Mouse (Mus musculus): Measurements from ENCODE around the gene Tmem116. TPM values are rescaled to one million over a fixed set of nuclear protein-coding genes. Genes with fewer than 3 reads are reported as not detected.

Tmem116 gene
- total RNA-seq, 4 experiments from 2014 or later = 3.2 to 7.3 (median 4.5) TPM

GRCm38 (mm10) chr5:121541235-121541634 is 89.5 kb downstream of the Tmem116 start:
- no peak for DNase-seq

GRCm38 (mm10) chr5:121543370-121543769 is 91.7 kb downstream of the Tmem116 start:
- no peak for DNase-seq

- DNase-seq = no peak
These were observed 93.5 kb downstream of the Tmem116 start, which contains the start of the genes Adam1a and Gm42878 for GRCm38 (mm10) chr5:121544910-121545792. Adam1a (minus strand) TSS chr5:121545482. Gm42878 (minus strand) TSS chr5:121545482.

- DNase-seq = peak; percentile 93
These were observed 94.3 kb downstream of the Tmem116 start, which contains the start of gene Mapkapk5 for GRCm38 (mm10) chr5:121545793-121546529. Mapkapk5 (minus strand) TSS chr5:121545905.

GRCm38 (mm10) chr5:121546530-121546895 is 94.8 kb downstream of the Tmem116 start:
- no peak for DNase-seq

- no peak for DNase-seq
These were observed 95.4 kb downstream of the Tmem116 start for GRCm38 (mm10) chr5:121547084-121547483.

GRCm38 (mm10) chr5:121549196-121549595 is 97.5 kb downstream of the Tmem116 start:
- no peak for DNase-seq

GRCm38 (mm10) chr5:121562436-121562835 is 110.7 kb downstream of the Tmem116 start:
- DNase-seq = no peak

GRCm38 (mm10) chr5:121564468-121564895 is 112.8 kb downstream of the Tmem116 start:
- DNase-seq = peak; percentile 78

- no peak for DNase-seq
These were observed 114.5 kb downstream of the Tmem116 start for GRCm38 (mm10) chr5:121566035-121566681.

- no peak for DNase-seq
These were observed 118.3 kb downstream of the Tmem116 start for GRCm38 (mm10) chr5:121569881-121570420.

- no peak for DNase-seq
These were observed 119.1 kb downstream of the Tmem116 start for GRCm38 (mm10) chr5:121570787-121571186.

Other genes starting within 250 kb of the Tmem116 start
- gene Rpl6, start 247.4 kb upstream of the Tmem116 start, total RNA-seq (2022) = 1,000 to 10,000 TPM in 2 of 4 experiments, 100 to 1,000 TPM in 2; 908 to 1,162 (median 1,035) TPM
- gene Hectd4, start 231.7 kb upstream of the Tmem116 start, total RNA-seq (2022) = 10 to 100 TPM; 22.7 to 39.2 (median 29.1) TPM
- 10 to 100 TPM; 37.0 to 67.7 (median 52.0) TPM for gene Trafd1, start 66.3 kb upstream of the Tmem116 start, total RNA-seq (2022)
- 10 to 100 TPM; 33.4 to 40.0 (median 35.9) TPM for gene Naa25, start 54.0 kb upstream of the Tmem116 start, total RNA-seq (2022)
- gene Erp29, start 613 bp downstream of the Tmem116 start, total RNA-seq (2022) = 100 to 1,000 TPM; 105 to 121 (median 115) TPM
- under 1 TPM in 2 of 4 experiments, not detected in 2; 0.12 to 0.16 TPM for gene Adam1b, start 51.5 kb downstream of the Tmem116 start, total RNA-seq (2022)
- gene Adam1a, start 93.6 kb downstream of the Tmem116 start, total RNA-seq (2022) = 10 to 100 TPM in 2 of 4 experiments, 1 to 10 TPM in 2; 4.6 to 15.8 (median 9.0) TPM
- gene Gm42878, start 93.6 kb downstream of the Tmem116 start, total RNA-seq (2022) = not detected
- gene Mapkapk5, start 94.0 kb downstream of the Tmem116 start, total RNA-seq (2022) = 10 to 100 TPM; 59.5 to 85.2 (median 79.4) TPM
- gene Aldh2, start 141.9 kb downstream of the Tmem116 start, total RNA-seq (2022) = 1,000 to 10,000 TPM in 2 of 4 experiments, 100 to 1,000 TPM in 2; 881 to 2,723 (median 1,517) TPM
- gene Acad12, start 167.0 kb downstream of the Tmem116 start, total RNA-seq (2022) = 10 to 100 TPM; 20.1 to 26.0 (median 22.8) TPM
- gene Acad10, start 208.6 kb downstream of the Tmem116 start, total RNA-seq (2022) = 10 to 100 TPM; 24.7 to 29.8 (median 28.3) TPM
- 10 to 100 TPM; 50.2 to 66.2 (median 58.5) TPM for gene Brap, start 208.7 kb downstream of the Tmem116 start, total RNA-seq (2022)